Mouse (Mus musculus) G1E-ER4 (cell line): ENCODE results near the gene Pax3. TPM values are rescaled to one million over a fixed set of nuclear protein-coding genes. Genes with fewer than 3 reads are reported as not detected.

ENCODE experiments used
- GATA1 ChIP-seq: IDR thresholded peaks from one replicate; pipeline ENCODE4 v1.8.0; 2012; ENCODE audit warnings: low read length, inconsistent platforms
- polyA plus RNA-seq: library from polyadenylated mRNA; stranded (reverse); fragments of >175 nt; gene quantifications from 2 replicates; pipeline ENCODE4 v1.2.3, GENCODE M21; 2012

Gene Pax3
- 6.0 and 6.2 TPM in 2 replicates for polyA plus RNA-seq

DNA sequence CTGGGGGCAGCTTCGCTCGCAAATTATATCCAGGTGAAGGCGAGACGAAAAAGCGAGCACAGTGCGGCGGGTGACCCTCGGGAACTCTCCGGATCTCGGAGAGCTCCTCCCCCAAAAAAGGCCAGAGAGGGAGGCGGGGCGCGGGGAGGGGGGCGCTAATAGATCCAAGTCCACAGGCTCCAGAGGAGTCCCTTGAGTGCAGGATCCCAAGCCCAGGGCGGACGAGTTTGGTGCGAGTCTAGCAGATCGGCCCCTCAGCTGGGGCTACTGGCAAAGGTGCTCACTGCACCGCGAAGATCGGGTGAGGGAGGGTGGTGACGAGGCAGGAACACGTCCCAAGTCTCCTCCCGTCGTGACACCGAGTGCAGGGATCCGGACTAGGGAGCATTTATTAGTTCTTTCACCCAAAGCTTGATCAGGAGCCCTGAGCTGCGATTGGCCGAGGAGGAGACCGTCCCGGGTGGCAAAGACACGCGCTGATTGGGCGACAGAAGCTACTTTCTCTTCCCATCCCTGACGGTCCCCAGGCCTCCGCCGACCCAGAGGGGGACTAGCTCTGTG, at the start of gene Pax3:
TSS of gene Pax3 (minus strand) at position 384 of the 561 bp plus-strand sequence.
- no peak for TF ChIP-seq GATA1

- TF ChIP-seq GATA1 = no peak
Measured at GRCm38 (mm10) chr1:78234306-78234705, 37.4 kb upstream of the Pax3 start.

- no peak for TF ChIP-seq GATA1
Measured at GRCm38 (mm10) chr1:78231901-78232546, 35.1 kb upstream of the Pax3 start.

DNA sequence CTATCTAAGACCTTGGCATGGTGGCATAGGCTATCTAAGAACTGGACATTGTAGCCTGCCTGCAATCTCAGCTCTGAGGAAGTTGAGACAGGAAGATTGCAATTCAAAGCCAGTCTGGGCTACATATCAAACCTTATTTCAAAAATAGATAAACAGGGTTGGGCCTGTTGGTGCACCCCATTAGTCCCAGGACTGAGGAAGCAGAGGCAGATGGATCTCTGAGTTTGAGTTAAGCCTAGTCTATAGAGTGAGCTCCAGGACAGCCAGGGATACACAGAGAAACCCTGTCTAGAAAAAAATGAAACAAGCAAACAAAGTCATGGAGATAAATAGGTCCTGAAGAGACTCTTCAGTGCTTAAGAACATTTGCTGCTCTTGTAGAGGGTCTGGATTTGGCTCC, 32.9 kb upstream of the Pax3 start:
- TF ChIP-seq GATA1 = no peak

GRCm38 (mm10) chr1:78228771-78229170, 31.8 kb upstream of the Pax3 start:
- no peak for TF ChIP-seq GATA1

- no peak for TF ChIP-seq GATA1
Measured at GRCm38 (mm10) chr1:78218057-78218780, 21.3 kb upstream of the Pax3 start.

DNA sequence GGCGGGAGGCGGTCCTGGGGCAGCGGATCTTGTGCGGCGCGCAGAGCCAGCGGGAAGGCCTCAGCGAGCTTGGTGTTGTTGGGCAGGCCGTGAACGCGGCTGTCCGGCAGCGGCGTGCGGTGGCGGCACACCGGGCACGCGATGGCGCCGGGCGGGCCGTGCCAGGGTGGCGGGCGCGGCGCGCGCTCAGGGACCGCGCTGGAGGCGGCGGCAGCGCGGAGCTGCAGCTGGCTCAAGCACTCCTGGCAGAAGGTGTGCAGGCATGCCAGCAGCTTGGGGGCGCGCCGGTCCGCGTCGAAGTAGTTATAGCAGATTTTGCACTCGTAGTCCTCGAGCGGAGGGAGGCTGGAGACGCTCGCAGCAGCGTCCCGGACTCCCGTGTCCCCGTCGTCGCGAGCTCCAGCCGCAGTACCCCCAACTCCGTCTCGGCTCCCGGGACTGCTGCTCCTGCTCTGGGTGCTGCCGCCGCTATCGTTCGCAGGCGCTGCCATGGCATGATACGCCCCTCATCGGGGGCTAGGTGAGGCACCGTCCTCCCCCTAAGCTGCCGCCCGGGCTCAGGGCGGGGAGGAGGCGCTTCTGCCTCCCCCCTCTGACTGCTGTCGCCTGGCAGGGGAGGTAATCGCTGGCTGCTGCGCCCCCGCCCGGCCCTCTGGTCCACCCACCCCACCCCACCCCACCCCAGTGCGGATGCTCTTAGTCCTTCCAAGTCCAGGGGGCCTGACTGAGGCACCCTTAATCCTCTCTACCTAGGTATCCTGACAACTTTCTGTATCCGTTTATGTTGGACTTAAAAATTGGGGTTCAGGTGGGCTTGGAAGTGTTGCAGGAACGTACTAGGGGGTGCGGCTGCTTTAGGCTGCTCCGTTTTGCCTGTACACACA, 20.5 kb upstream of the Pax3 start:
- no peak for TF ChIP-seq GATA1

- TF ChIP-seq GATA1 = no peak
Measured at GRCm38 (mm10) chr1:78216509-78217141, 19.7 kb upstream of the Pax3 start.

DNA sequence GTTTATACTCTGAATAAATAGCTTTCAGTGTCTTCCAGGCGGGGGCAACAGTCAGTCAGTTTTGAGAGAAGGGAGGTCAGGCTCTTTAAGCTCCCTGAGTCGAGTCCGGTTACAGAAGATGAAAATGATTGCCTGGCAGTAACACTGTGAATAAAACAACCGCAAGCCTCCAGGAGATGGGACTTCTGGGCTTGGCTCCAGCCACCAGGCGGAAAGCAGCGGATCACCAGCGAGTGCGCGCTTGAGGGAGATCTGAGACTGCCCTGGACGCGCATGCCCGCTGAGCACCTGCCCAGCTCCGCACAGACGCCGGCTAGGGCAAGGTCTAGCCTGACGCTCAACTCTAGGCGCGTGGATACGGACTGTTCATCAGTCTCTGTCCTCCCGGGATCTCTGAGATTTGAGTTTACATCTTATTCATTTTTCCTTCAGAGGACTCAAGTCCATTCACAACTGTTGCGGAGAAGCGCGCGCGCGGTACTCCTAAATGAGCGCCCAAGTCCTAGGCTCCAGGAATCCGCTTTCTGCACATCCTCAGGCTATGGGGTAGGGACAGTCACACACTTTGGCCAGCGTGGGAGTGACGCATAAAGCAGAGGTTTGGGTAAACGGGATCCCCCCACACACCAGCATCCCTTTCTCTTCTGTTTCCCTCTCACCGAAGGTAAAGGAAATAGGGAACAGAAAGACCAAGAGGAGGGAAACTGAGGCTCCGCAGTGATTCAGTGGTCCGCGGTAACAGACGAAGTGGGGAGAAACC, 19.0 kb upstream of the Pax3 start:
- TF ChIP-seq GATA1 = no peak

- no peak for TF ChIP-seq GATA1
Measured at GRCm38 (mm10) chr1:78211041-78211440, 14.1 kb upstream of the Pax3 start.

DNA sequence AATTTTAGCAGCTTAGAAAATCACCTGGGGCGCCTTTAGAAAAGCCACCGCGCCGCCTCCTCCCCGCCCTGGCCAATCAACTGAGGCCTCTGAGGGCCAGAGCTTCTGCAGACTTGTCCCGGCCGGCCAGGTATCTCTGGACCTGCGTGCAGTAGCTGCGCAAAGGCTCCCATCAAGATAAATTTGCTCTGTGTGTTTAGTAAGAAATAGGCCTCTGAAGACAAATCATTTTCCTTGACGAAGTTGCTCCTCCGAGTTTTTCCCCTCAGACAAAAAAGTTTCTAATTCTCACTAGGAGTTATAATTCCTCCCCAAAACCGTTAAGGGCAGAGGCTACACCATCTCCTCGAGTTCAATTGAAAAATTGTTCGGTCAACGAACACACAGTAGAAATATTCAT, 13.6 kb upstream of the Pax3 start:
- TF ChIP-seq GATA1 = no peak

DNA sequence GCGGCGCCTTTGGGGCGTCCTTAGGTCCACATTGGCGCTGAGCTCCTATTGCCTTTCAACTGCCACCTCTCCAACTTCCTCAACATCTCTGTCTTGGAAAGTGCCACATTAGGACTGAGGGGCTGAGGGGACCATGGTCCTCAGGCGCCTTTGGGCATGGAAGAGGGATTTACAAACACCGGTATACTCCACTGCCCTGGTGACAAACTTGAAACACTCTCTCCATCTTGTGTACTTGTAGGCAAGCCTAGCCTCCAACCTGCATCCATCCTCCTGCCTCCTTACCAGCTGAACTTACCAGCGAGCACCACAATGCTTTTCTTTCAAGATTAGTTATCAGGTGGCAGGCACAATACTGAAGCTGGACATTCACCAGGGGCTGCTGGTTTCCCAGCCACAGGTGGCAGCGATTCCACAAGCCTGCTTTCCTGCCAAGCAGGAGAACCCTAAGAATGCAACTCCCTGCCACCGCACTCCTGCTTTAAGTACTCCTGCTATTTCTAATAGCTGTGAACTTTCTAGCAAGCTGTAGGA, 11.4 kb upstream of the Pax3 start:
- TF ChIP-seq GATA1 = no peak

- TF ChIP-seq GATA1 = no peak
Measured at GRCm38 (mm10) chr1:78204341-78204740, 7.4 kb upstream of the Pax3 start.

GRCm38 (mm10) chr1:78203622-78204211, 6.8 kb upstream of the Pax3 start:
- TF ChIP-seq GATA1 = no peak
